Mouse (Mus musculus): Measurements from ENCODE around the gene Lrrc8d.
"Not testable (repeated sequence)": the region's sequence is repeated elsewhere in the genome, so short reads cannot be mapped to it uniquely, and the experiment has no call there.

The Lrrc8d gene

GRCm38 (mm10) chr5:105858754-105859694 is 159.3 kb downstream of the Lrrc8d start:
- no peak for DNase-seq (ENCODE audit: low spot score)

- no peak for DNase-seq (ENCODE audit: low spot score)
These were observed 160.1 kb downstream of the Lrrc8d start for GRCm38 (mm10) chr5:105859716-105860460.

- no peak for DNase-seq (ENCODE audit: low spot score)
These were observed 160.7 kb downstream of the Lrrc8d start for GRCm38 (mm10) chr5:105860461-105860835.

- no peak for DNase-seq (ENCODE audit: low spot score)
These were observed 161.8 kb downstream of the Lrrc8d start for GRCm38 (mm10) chr5:105861616-105862015.

GRCm38 (mm10) chr5:105865110-105865628 is 165.4 kb downstream of the Lrrc8d start:
- not testable (repeated sequence) for DNase-seq (ENCODE audit: low spot score)

GRCm38 (mm10) chr5:105867427-105867826 is 167.7 kb downstream of the Lrrc8d start:
- DNase-seq (ENCODE audit: low spot score): no peak

GRCm38 (mm10) chr5:105867841-105868447 is 168.2 kb downstream of the Lrrc8d start:
- no peak for DNase-seq (ENCODE audit: low spot score)

GRCm38 (mm10) chr5:105868593-105868992 is 168.8 kb downstream of the Lrrc8d start:
- peak; percentile 93 for DNase-seq (ENCODE audit: low spot score)

GRCm38 (mm10) chr5:105869739-105870138 is 170.0 kb downstream of the Lrrc8d start:
- no peak for DNase-seq (ENCODE audit: low spot score)

GRCm38 (mm10) chr5:105871140-105871539 is 171.4 kb downstream of the Lrrc8d start:
- DNase-seq (ENCODE audit: low spot score): no peak

GRCm38 (mm10) chr5:105872176-105872575 is 172.4 kb downstream of the Lrrc8d start:
- no peak for DNase-seq (ENCODE audit: low spot score)

GRCm38 (mm10) chr5:105872916-105873315 is 173.1 kb downstream of the Lrrc8d start:
- no peak for DNase-seq (ENCODE audit: low spot score)

GRCm38 (mm10) chr5:105873774-105874173 is 174.0 kb downstream of the Lrrc8d start:
- DNase-seq (ENCODE audit: low spot score): no peak

GRCm38 (mm10) chr5:105874476-105874875 is 174.7 kb downstream of the Lrrc8d start:
- no peak for DNase-seq (ENCODE audit: low spot score)

GRCm38 (mm10) chr5:105876068-105876924 is 176.5 kb downstream of the Lrrc8d start, which contains the start of gene Zfp326:
Zfp326 (plus strand) TSS chr5:105876565.
- DNase-seq (ENCODE audit: low spot score): peak; percentile 94

- peak; percentile 45 for DNase-seq (ENCODE audit: low spot score)
These were observed 177.4 kb downstream of the Lrrc8d start for GRCm38 (mm10) chr5:105876925-105877774.

All from retina, embryonic 14.5 days (tissue).